Mouse (Mus musculus) hindbrain, embryonic 12.5 days (tissue): Measurements from ENCODE around the gene 2010005H15Rik. TPM values are rescaled to one million over a fixed set of nuclear protein-coding genes. Genes with fewer than 3 reads are reported as not detected.

Source experiments
- polyA plus RNA-seq: library from polyadenylated mRNA; unstranded; fragments of >200 nt; fragmentation: Nextera tagmentation; extraction: Ambion mirVana; gene quantifications from 2 replicates; pipeline ENCODE4 v1.2.1, GENCODE M21; 2016

2010005H15Rik gene
- polyA plus RNA-seq, 1 experiment from 2014 or later: not detected

Other genes starting within 250 kb of the 2010005H15Rik start
- gene Kpna1, start 242.7 kb upstream of the 2010005H15Rik start, polyA plus RNA-seq: 84.0 and 86.8 TPM in 2 replicates
- gene Wdr5b, start 180.3 kb upstream of the 2010005H15Rik start, polyA plus RNA-seq: 12.6 and 13.2 TPM in 2 replicates
- gene Fam162a, start 149.9 kb upstream of the 2010005H15Rik start, polyA plus RNA-seq: 172 and 196 TPM in 2 replicates
- gene Ccdc58, start 149.8 kb upstream of the 2010005H15Rik start, polyA plus RNA-seq: 56.6 and 61.1 TPM in 2 replicates
- not detected in 2 replicates for gene Csta1, start 90.2 kb upstream of the 2010005H15Rik start, polyA plus RNA-seq
- gene Stfa2l1, start 64.7 kb upstream of the 2010005H15Rik start, polyA plus RNA-seq: 0.66 TPM in 1 of 2 replicates, not detected in the other
- gene Gm5483, start 37.3 kb upstream of the 2010005H15Rik start, polyA plus RNA-seq: 2.7 and 3.3 TPM in 2 replicates
- gene Gm5416, start 11.1 kb upstream of the 2010005H15Rik start, polyA plus RNA-seq: not detected in 2 replicates
- 3.1 and 5.1 TPM in 2 replicates for gene Stfa1, start 55.5 kb downstream of the 2010005H15Rik start, polyA plus RNA-seq
- not detected in 2 replicates for gene BC117090, start 112.9 kb downstream of the 2010005H15Rik start, polyA plus RNA-seq
- 5.0 and 6.4 TPM in 2 replicates for gene BC100530, start 146.3 kb downstream of the 2010005H15Rik start, polyA plus RNA-seq
- gene Stfa2, start 187.0 kb downstream of the 2010005H15Rik start, polyA plus RNA-seq: 0.87 TPM in 1 of 2 replicates, not detected in the other
- gene Stfa3, start 233.9 kb downstream of the 2010005H15Rik start, polyA plus RNA-seq: 0.62 TPM in 1 of 2 replicates, not detected in the other